Mouse (Mus musculus) brain, embryonic 14.5 days (tissue): ENCODE data around the gene Gimap3.

Source experiments
- CTCF ChIP-seq: fragments of 200-500 bp; IDR thresholded peaks from 2 replicates; pipeline ENCODE4 v1.5.1; 2012; ENCODE audit warnings: inconsistent platforms, mild to moderate bottlenecking, moderate library complexity, borderline replicate concordance; ENCODE audit not compliant: insufficient read depth, insufficient read length; ENCODE audit errors: extremely low read depth
- POLR2A ChIP-seq: fragments of 200-500 bp; IDR thresholded peaks from 2 replicates; pipeline ENCODE4 v1.6.1; 2012; ENCODE audit warnings: mild to moderate bottlenecking, inconsistent platforms, borderline replicate concordance; ENCODE audit not compliant: poor library complexity, insufficient read depth, insufficient read length, severe bottlenecking; ENCODE audit errors: extremely low read depth

DNA sequence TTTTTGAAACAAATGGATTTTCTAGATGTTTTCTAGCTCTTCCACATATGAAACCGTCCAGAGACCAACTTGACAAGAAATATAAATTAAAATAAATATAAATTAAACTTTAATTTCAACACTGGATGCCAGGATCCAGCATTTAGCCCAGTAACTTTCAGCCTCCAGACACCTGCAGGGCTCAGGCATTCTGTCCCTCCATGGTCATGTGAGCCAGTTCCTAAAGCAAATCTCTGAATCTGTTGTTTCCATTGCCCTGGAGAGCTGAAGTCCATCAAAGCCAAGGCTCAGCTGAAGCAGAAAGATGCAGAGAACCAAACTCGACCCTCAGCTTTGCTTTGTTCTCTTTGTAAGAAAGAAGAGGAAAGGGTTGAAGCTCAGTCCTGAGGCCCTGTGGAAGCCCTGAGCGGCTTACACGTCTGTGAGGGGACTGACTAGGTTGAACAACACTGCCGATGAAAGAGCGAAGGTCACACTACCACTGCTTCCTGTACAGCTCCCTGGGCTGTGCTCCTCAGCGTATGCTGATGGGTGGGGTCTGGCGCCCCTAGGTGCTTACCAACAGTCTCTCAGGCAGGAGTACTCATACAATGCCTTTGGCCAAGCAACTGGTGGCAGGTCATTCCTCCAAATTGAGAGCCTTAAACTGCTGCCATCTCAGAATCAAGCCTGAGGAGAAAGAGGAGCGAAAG is 2.3 kb downstream of the Gimap3 start:
- no peak for TF ChIP-seq CTCF
- TF ChIP-seq POLR2A, result no peak
